Mouse (Mus musculus) kidney, postnatal 14 days (tissue): ENCODE measurements around the gene Gramd4.
A peak's percentile ranks its signal among the peaks of the same experiment; 100 is the strongest.

ENCODE experiments used
- DNase-seq: peaks from one replicate; pipeline ENCODE4 v3.0.0; 2022; ENCODE audit warnings: mixed read lengths

The Gramd4 gene

DNA sequence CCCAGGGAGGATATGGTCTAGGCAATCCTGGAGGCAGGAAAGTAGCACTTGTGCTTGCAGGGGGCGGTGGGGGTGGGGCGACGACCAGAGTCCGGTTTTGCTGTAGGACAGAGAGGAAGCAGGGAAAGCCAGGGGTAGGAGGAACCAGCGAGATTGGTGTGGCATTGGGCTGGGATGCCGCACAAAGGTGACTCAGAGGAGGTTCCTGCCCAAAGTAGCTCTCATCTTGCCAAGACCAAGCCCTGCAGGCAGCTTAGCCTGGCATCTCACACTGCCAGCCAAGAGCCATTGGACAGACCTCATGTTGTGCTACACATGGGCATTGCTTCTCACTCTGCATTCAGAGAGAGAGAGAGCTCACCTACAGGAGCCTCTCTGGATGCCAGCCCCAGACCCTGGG lies at the start of gene Gramd4:
TSS of gene Gramd4 (plus strand) at position 283 of the 400 bp plus-strand sequence.
- no peak for DNase-seq

DNA sequence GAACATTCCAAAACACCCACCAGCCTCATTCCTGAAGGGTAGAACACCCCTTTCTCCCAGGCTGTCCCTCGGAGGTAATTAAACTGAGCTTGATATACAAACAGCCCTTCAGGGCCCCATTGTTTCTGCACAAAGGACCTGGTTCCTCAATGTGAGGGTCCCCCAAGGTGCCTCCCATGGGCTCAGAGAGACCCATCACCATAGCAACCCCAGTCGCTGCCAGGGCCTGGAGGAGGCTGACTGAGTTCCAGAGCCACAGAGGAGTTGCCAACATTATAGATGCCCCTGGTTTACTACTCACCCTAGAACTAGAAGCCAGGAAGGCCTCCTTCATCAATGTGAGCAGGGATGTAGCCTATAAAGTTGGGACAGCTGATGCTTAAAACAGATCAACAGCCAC lies 44.4 kb upstream of the Gramd4 start:
- no peak for DNase-seq

DNA sequence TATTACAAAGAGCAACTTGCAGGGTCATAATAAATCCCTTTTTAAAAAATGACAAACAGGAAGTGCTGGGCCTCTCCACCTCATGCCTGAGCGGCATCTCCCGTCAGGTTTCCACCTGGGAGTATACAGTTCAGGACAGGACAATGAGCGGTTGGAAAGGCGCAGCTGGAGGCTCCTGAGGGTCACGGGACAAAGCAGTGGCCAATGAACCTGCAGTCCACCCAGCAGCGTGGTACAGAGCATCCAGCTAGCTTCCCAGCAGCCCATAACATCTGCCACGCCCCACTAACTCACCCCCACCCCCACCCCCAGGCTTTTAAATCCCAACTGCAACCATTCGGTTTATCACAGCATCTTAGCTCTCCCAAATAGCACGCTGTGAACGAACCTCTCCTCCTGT lies 43.8 kb upstream of the Gramd4 start:
- no peak for DNase-seq

DNA sequence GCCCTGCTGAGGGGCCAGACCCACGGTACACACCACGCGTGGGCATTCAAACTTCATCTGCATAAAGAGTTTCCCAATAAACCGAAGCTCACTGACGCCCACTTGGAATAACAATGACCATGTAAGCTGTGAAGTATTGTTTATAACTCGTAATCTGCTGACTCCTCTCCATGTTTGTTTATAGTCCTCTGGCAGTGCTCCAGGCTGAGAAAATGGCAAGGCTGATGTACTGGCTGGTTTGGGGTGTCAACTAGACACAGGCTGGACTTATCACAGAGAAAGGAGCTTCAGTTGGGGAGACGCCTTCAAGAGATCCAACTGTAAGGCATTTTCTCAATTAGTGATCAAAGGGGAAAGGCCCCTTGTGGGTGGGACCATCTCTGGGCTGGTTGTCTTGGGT lies 42.5 kb upstream of the Gramd4 start:
- no peak for DNase-seq

DNA sequence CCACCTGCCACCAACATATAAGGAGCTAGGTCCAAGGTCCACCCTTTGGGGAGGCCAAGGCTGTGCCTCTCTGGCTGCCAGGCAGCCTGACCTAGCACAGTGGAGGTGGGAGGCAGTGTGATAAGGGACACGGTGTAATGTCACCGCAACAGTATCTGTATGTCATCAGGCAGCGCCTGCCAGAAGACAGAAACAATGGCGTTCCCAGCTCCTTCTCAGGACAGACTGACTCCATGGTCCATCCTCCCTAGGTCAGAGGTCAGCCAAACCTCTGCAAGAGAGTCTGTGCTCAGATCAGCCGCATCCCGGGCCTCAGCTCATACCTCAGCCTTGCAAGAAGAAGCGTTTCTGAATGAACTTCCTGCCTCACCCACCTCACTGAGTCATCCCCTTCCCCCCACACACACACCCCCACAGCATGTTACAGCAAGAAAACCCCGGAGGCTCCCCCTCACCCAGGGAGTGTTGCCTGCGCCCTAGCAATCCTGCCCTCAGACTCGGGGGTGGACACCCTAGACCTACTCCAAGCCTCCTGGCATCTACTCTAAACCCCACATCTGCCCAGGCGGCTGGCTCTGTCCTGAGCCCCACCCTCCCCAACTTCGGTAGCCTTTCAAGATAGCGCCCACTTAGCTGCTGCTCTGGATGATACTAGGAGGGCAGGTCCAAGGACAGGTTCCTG lies 41.5 kb upstream of the Gramd4 start:
- no peak for DNase-seq

DNA sequence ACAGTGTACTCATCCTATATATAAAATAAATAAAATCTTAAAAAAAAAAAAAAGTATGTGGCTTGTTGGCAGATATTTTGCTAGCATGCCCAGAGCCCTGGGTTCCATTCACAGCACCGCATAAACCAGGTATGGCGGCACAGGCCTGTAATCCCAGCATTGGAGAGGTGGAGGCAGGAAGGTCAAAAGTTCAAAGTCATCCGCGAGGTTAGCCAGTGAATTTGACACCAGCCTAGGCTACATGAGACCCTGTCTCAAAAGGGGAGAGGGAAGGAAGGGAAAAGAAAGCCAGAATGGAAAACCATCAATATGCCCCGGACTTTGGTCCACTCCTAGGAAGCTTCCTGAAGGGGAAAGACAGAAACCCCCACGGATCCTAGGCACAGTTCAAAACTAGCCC lies 40.2 kb upstream of the Gramd4 start:
- no peak for DNase-seq

DNA sequence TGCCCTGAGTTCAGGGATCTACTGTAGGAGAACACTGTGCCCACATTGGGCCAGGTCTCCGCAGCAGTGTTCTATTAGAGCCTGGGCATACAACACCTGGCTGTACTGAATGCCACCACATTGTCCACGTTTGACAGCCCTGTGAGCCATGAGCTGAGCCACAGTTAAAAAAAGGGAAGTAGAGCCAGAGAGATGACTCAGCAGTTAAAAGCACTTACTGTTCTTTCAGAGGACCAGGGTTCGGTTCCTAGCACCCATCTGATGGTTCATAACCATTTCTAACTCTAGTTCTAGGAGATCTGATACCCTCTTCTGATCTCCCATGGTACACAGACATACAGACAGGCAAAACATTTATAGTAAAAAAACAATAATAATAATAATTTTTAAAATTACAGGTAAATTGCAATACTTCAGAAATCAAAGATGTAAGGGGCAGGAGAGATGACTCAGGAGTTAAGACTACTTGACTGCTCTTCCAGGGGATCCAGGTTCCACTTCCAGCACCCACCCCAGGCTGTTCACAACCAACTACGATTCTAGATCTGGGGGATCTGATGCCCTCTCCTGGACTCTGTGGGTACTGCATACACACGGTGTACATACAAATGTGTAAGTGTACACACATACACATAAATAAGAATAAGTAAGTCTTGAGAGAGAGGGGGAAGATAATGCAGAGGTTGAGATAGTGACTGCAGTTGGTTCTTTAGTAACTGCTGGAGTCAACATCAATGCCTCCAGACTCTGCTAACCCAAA lies 38.6 kb upstream of the Gramd4 start:
- DNase-seq = no peak

DNA sequence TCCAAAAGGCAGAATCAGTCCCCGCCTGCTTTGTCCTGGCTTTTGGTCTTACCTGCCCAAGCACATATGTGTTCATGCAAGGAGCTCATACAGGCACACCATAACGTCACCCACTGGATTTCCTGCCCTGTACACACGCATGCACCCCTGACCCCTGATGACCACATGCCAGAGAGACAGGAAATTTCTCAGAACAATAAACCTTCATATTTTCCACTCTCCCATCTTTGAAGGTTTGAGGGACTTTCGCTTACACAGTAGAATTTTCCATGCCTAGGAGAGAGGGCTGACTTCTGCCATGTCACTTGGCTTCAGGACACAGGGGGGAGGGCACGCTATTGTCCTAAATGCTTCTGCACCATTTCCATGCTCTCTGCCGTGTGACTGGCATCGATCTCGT lies 37.5 kb upstream of the Gramd4 start:
- DNase-seq = peak; percentile 51

DNA sequence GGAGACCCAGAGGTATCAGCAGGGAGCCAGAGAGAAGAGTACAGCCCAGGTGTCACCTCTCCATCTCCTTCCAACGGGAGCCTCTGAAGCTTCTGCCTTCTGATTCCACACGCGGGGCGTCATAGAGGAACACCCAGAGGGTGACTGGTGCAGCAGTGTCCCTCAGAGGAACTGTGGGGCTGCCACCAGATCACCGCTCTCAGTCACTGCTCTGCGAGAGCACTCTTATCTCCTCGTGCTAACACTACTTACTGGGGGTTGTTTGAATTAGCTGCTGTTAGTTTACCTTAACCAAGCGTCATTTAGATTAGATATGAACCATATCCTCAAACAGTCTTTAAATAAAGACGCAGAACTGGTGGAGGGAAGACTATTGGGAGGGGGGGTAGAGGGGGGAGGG lies 36.2 kb upstream of the Gramd4 start:
- no peak for DNase-seq

DNA sequence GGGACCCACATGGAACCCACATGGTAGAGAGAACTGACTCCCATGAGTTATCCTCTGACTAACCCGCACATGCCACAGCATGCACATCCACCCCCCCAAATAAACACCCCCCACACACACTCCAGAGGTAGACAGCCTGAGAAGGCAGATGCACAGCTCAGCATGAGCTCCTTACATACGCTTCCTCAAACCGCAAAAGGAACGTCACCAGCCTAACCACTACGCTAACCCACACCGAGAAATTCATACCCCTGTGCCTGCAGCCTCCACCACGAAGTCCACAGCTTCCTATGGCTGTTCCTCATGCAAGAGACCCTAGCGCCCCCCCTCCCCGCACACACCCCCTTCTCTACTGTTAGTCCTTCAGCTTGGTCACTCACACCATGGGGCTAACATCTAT lies 35.5 kb upstream of the Gramd4 start:
- DNase-seq = no peak

DNA sequence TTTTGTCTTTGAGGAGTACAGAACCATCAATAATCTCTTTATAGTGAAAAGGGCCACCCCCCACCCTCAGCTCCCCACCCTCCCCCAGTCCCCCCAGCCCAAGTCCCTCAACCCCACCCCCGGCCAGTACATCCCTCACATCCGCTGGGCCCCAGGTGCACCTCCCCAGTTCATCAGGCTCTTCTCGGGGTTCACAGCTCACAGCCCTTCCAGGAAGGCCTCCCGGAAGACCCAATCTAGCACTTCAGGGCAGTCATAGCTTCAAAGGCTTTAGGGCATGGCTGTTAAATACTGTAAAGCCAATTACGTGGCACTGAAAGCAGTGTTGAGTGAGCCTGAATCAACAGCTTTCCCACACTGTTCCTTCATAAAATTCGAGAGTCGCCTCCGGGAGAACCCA lies 29.6 kb upstream of the Gramd4 start:
- no peak for DNase-seq

DNA sequence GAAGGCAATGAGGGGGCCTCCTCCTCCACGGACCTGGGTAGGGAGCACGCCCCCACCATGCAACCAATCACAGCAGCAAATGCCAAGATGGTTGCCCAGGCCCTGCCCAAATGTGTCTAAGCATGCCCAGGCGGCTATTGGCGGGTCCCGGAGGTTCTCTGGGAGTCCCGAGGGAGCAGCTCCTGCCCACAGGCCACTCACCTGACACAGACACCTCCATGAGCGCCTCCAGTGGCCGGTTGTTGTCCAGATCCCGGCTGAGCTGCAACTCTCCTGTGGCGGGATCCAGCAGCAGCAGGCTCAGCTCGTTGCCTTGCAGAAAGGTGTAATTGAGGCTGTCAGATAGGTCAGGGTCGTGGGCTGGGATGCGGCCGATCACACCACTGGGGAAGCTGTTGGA lies 27.5 kb upstream of the Gramd4 start:
- DNase-seq = no peak

DNA sequence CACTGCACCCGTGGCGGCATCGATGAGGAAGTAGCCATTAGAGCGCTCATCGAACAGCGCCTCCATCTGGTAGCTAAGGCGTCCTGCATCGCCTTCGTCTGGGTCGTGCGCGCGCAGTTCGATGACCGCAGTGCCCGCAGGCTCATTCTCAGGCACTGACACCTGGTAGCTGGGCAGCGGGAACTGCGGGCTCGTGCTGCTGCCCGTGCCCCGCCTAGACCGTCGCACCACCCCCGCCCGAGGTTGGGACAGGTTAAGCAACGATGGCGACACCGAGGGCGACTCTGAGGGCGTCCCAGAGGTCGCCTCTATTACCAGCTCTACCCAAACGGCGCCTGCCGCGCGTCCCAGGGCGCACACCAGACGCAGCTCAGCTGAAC lies 24.7 kb upstream of the Gramd4 start:
- DNase-seq = peak; percentile 72

DNA sequence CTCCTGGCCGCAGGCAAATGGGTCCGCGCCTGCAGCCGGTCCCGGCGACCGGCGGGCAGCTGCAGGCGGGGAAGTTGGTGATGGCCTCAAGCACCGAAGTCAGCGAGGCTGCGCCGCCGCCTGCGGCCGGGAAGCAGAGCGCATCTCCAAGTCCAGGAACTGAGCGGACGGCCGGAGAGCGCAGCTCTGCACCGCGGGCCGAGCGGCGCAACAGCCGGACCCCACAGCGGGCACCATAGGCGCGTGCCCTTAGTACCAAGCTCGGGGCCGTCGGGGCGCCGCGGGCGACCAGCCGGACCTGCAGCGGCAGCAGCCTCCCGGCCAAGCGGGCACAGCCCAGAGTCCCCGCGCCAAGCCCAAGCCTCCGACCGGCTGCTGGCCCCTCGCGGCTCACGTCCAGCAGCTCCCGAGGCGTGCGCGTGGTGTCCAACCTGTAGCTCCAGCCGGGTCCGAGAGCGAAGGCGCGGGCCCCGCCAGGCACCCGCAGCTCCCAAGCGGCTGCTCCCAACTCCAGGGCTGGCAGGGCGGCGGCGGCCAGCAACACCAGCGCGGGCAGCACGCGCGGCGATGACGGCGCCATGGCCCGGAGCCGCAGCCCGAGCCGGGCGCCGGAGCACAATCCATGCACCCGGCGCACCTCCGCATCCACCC lies 24.2 kb upstream of the Gramd4 start, which contains the start of gene Celsr1:
TSS of gene Celsr1 (minus strand) at position 587 of the 651 bp plus-strand sequence.
- DNase-seq = peak; percentile 57

DNA sequence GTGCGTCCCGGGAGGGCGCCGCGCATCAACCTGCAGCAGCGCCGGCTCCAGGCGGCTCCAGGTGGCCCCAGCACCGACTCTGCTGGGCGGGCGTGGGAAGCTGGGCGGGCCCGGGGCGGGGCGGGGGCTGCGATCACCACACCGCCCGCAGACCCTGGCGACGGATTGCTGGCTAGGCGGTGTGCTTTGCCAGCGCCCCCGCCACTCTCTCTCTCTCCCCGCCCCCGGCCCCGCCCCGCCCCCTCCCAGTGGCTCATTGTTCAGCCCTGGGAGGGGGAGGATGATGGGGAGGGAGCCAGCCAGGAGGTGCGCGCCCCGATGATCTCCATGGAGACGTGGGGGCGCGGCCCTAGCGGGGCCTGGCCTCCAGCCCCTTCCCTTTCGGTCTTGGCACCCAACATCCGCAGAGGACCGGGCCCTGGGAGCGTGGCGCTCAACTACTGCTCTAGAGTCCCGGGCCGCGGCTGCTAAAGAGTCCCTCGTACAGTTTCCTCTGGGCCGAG lies 23.4 kb upstream of the Gramd4 start:
- DNase-seq = peak; percentile 88

DNA sequence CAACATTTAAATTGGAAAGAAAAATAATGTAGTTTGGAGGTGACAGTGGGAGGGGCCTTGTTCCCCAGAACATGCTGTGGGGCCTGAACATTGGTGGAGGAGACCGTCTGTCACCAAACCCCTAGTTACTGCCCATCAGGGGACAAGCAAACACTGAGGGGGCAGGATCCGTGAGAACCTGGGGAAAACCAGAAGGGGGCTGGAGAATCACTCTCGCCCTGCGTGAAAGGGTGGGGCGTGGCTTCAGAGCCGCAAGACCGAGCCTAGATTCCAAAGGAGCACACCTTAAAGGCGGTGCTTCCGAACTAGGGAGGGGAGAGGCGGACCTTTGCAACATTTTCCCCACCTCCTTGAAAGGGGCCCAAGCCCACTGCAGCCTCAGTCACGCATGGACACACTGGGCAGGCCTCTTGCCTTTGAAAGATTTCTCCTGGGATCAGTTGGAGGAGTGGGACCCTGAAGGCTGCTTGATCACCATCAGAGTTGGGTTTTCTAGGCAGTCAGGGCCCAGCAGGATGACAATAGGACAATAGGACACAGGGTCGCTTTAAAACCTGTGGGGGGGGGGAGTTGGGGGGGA lies 22.6 kb upstream of the Gramd4 start:
- peak; percentile 36 for DNase-seq

DNA sequence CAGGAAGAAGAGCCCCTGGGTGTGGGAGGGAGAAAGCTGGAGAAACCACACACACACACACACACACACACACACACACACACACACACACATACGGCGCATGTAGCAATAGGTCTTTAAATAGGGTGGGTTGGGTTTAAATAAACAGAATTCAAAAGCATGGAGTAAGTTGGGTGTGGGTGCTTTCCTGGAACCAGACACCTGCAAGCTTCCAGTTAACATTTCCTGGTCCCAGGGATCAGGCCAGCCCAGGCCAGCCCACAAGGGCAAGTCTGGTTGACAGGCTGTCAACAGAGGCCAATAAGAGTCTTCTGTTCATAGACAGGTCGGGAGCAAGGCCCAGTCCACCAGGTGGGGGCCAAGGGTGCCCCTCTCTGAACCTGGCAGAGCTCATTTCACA lies 21.6 kb upstream of the Gramd4 start:
- DNase-seq = no peak

DNA sequence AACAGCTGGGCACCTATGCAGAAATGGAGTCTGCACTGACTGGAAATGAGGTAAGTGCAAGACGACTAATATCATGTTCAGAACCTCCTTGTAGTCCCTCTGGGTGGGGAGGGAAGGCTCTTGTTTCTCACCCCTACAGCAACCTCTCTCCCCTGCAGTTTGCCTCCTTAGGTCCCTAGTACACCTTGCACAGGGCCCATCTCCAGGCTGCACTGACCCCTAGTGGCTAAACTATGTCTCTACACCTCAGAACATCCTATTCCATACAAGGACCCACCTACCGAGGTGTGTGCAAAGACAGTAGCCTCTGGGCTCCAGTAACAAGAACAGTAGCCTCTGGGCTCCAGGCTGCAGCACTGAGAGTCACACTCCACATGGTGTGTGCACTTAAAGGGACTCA lies 18.7 kb upstream of the Gramd4 start:
- DNase-seq = peak; percentile 69

DNA sequence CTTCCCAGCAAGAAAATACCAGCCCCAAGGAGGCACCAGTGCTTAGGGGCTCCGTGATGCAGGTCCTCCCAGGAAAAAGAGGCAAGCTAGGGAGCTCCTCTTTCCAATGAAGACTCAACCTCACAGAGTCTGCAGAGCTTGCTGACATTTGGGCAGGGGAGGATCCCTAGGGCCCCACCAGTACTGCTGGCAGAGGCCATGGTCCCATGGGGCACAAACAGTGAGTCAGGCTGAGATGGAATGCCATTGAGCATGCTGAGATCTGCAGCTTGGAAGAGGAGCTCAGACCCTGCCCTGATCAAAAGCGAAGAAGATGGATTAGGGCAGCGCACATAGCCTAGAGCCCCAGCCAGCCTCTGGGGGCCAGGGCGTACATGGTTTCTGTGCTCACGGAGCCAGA lies 16.1 kb upstream of the Gramd4 start:
- DNase-seq = no peak

DNA sequence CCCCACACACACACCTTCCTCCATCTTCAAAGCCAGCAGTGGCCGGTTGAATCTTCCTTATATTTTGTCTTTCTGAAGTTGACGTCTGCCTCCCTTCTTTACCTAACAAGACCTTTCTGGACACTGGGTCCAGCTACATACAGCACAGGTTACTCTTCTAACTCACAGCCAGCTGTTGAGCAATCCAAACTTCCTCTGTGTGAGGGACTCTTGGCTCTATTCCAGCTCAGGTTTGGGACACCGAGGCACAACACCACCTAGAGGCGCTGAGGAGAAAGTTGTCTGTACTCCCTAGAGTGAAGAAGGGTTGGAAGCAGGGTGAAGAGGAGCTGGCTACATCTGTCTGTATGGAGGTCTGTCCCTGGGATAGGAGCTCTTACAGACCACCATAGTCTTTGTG lies 15.1 kb upstream of the Gramd4 start:
- peak; percentile 43 for DNase-seq

DNA sequence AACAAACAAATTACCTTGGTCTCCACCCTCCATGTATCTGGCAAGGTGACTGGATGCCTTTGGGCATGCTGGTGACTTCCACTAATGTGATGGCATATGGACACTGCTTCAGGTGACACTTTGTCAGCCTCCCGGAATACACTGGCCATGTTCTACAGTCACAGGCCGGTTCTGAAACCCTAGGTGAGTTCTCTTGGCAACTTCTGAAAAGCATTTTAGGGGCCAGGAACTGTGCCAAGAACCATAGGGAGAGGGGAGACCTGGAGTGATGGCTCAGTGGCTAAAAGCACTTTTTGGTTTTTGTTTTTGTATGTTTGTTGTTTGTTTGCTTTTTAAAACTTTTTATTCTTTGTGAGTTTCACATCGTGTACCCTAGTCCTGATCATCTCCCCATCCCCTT lies 8.0 kb upstream of the Gramd4 start:
- DNase-seq = no peak

DNA sequence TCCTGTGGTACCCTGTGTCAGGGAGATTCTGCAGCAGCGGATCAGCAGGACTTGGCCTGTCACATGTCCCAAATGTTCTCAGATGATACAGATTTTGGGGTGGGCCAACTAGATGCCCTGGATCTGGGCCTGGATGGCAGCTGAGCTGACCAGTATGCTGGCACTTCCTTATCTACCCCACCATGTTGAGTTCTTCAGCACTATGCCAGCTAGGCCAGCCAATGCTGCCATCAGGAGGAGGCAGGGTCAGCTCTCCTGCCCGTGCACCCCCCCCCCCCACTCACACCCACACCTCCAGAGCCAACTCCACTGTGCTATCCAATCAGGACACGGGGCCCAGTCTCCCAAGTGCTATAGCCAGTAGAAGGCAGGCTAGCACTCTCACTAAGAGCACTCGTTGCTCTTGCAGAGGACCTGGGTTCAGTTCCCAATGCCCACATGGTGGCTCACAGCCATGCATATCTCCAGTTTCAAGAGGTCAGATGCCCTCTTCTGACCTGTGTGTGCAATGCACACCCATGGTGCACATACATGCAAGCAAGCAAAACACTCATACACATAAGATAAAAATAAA lies 7.2 kb upstream of the Gramd4 start:
- DNase-seq = no peak

DNA sequence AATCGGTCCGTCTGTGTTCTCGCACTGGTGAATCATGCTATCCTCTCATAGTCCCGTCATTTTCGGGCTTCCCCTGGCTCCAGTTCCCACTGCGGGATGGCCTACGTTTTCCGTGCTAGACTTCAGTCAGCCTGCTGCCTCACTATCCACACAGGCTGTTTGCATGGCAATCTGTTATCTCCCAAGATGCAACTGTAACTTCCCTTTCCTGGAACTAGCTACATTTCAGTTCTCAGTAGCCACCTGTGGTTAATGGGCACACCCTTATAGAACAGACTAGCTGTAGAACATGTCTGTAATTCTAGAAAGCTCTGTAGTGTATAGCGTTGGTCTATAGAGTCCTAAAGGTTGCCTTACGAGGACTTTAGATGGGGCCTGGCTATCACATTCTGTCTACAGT lies 6.3 kb upstream of the Gramd4 start:
- DNase-seq = no peak
